Mouse (Mus musculus): Measurements from ENCODE around the gene Rnf144a. TPM values are rescaled to one million over a fixed set of nuclear protein-coding genes. Genes with fewer than 3 reads are reported as not detected.

Rnf144a gene
- polyA plus RNA-seq, 1 experiment from 2014 or later, result 22.4 TPM

DNA sequence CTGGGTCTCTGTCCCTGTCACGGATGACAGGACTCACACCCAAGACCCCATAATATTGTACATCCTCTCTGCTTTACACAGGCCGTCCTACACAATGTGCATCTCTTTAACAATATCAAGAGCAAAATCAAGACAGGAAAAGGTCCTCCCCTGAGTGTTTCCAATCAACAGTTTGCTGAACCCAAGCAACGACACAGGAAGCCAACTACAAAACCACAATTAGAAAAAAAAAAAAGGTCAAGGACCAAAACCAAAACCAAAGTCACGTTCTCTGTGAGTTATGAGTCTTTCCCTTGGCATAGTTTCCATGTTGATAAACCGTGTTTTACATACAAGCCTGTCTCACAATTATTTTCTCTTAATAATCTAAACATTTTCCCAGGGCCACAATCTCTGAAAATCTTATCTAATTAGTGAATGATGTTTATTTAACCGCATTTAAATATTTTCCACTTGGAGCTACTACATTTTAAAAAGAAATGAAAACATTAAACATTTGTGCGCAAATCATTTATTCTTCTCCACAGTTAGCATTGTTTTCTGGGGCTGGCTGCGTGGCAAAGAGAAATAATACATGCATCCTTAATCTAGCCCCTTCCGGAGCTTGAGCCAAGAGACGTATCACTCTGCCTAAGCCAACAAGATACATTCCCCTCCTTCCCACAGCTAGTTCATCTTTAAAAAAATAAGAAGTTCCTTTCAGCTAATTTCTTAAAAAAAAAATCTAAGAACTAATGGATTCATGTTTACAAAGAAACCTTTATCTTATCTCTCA is 13.2 kb downstream of the Rnf144a start:
- no peak overlapping the region for H3K4me3 ChIP-seq (ENCODE audit: low read depth, low read length)
- H3K27ac ChIP-seq (ENCODE audit: low read depth), result 0 out of 2 replicates have a peak overlapping the region, but pooled peaks have one; percentile 3
- no peak overlapping the region for H3K9ac ChIP-seq (ENCODE audit: low read length)
- WGBS, result 58% methylated on average over 10 of the region's 10 CpGs
- no peaks in the 10 kb centered on the region for H3K36me3 ChIP-seq (ENCODE audit: control insufficient read depth, insufficient read depth, low read length)
- H3K4me1 ChIP-seq (replicated peaks; ENCODE audit: control insufficient read depth, insufficient read depth, low read length), result peaks cover 26% of the 10 kb centered on the region
- H3K27me3 ChIP-seq (replicated peaks; ENCODE audit: control insufficient read depth, insufficient read depth, low read length), result no peaks in the 10 kb centered on the region
- DNase-seq (ENCODE audit: low spot score) (peak; percentile 43), ATAC-seq (replicated peaks; ENCODE audit: low FRiP score, low TSS enrichment, low read depth) (no peak)
- H3K4me2 ChIP-seq (ENCODE audit: low read length), result no peak overlapping the region
- H3K9me3 ChIP-seq (ENCODE audit: control insufficient read depth, low read length), result no peaks in the 10 kb centered on the region

DNA sequence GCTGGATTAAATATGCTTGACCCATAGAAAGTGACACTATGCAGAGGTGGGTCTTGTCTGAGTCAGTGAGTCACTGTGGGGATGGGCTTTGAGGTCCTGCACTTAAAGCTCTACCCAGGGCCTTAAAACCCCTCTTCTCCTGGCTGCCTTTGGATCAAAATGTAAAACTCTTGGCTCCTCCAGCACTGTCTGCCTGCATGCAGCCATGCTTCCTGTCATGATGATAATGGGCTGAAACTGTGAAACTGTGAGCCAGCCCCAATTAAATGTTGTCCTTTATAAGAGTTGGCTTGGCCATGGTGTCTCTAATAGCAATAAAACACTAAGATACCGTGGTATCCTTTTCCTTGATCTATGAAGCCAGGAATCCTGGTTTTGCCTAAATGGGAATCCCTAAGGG is 13.8 kb downstream of the Rnf144a start:
- 83% methylated on average over 1 of the region's 1 CpGs for WGBS
- no peak for ATAC-seq (replicated peaks; ENCODE audit: low FRiP score, low TSS enrichment, low read depth)
- H3K9me3 ChIP-seq (ENCODE audit: control insufficient read depth, low read length), result no peaks in the 10 kb centered on the region

DNA sequence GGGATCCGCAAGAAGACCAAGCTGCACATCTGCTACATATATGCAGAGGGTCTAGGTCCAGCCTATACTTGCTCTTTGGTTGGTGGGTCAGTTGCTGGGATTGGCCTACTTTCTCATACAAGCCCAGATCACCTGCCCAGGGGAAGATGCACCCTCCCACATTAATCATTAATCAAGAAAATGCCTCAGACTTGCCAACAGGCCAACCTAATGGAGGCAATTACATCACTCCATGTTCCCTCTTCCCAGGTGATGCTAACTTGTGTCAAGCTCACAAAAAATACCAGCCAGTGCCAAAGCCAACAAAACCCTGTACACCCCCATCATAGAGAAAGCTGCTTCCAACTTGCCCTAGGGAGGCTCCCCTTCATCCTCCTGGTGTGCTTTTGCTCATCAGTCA is 14.3 kb downstream of the Rnf144a start:
- H3K4me1 ChIP-seq (replicated peaks; ENCODE audit: control insufficient read depth, insufficient read depth, low read length), result peaks cover 17% of the 10 kb centered on the region
- H3K27ac ChIP-seq (ENCODE audit: low read depth), result no peak overlapping the region
- H3K27me3 ChIP-seq (replicated peaks; ENCODE audit: control insufficient read depth, insufficient read depth, low read length), result no peaks in the 10 kb centered on the region
- no peaks in the 10 kb centered on the region for H3K9me3 ChIP-seq (ENCODE audit: control insufficient read depth, low read length)
- DNase-seq (ENCODE audit: low spot score) (peak; percentile 31), ATAC-seq (replicated peaks; ENCODE audit: low FRiP score, low TSS enrichment, low read depth) (no peak)
- WGBS, result 100% methylated on average over 1 of the region's 1 CpGs
- no peak overlapping the region for H3K4me2 ChIP-seq (ENCODE audit: low read length)
- H3K36me3 ChIP-seq (ENCODE audit: control insufficient read depth, insufficient read depth, low read length), result no peaks in the 10 kb centered on the region
- no peak overlapping the region for H3K9ac ChIP-seq (ENCODE audit: low read length)
- H3K4me3 ChIP-seq (ENCODE audit: low read depth, low read length), result no peak overlapping the region

More for the DNA sequence above, 13.8 kb downstream of the Rnf144a start:
- Histone ChIP-seq H3K9ac (ENCODE audit: low read length) (no peak overlapping the region), H3K4me2 (ENCODE audit: low read length) (no peak overlapping the region), H3K4me3 (ENCODE audit: low read depth, low read length) (no peak overlapping the region), H3K27me3 (replicated peaks; ENCODE audit: control insufficient read depth, insufficient read depth, low read length) (no peaks in the 10 kb centered on the region), H3K36me3 (ENCODE audit: control insufficient read depth, insufficient read depth, low read length) (no peaks in the 10 kb centered on the region), H3K27ac (ENCODE audit: low read depth) (no peak overlapping the region), H3K4me1 (replicated peaks; ENCODE audit: control insufficient read depth, insufficient read depth, low read length) (peaks cover 22% of the 10 kb centered on the region)
- DNase-seq (ENCODE audit: low spot score), result peak; percentile 48

- 76% methylated on average over 6 of the region's 6 CpGs for WGBS
- Histone ChIP-seq H3K36me3 (ENCODE audit: control insufficient read depth, insufficient read depth, low read length) (no peaks in the 10 kb centered on the region), H3K4me2 (ENCODE audit: low read length) (no peak overlapping the region), H3K27me3 (replicated peaks; ENCODE audit: control insufficient read depth, insufficient read depth, low read length) (no peaks in the 10 kb centered on the region), H3K27ac (ENCODE audit: low read depth) (no peak overlapping the region), H3K4me1 (replicated peaks; ENCODE audit: control insufficient read depth, insufficient read depth, low read length) (peaks cover 5% of the 10 kb centered on the region), H3K9me3 (ENCODE audit: control insufficient read depth, low read length) (no peaks in the 10 kb centered on the region), H3K9ac (ENCODE audit: low read length) (no peak overlapping the region), H3K4me3 (ENCODE audit: low read depth, low read length) (no peak overlapping the region)
- ATAC-seq (replicated peaks; ENCODE audit: low FRiP score, low TSS enrichment, low read depth), result no peak
- no peak for DNase-seq (ENCODE audit: low spot score)
Observed at GRCm38 (mm10) chr12:26399391-26399790, 15.7 kb downstream of the Rnf144a start.

GRCm38 (mm10) chr12:26398597-26398996 is 16.5 kb downstream of the Rnf144a start:
- no peak overlapping the region for H3K27ac ChIP-seq (ENCODE audit: low read depth)

GRCm38 (mm10) chr12:26394485-26395470 is 20.3 kb downstream of the Rnf144a start:
- no peak overlapping the region for H3K9ac ChIP-seq (ENCODE audit: low read length)
- H3K27me3 ChIP-seq (replicated peaks; ENCODE audit: control insufficient read depth, insufficient read depth, low read length), result no peaks in the 10 kb centered on the region
- no peaks in the 10 kb centered on the region for H3K9me3 ChIP-seq (ENCODE audit: control insufficient read depth, low read length)
- ATAC-seq (replicated peaks; ENCODE audit: low FRiP score, low TSS enrichment, low read depth) (no peak), DNase-seq (ENCODE audit: low spot score) (no peak)
- no peak overlapping the region for H3K4me3 ChIP-seq (ENCODE audit: low read depth, low read length)
- no peak overlapping the region for H3K4me2 ChIP-seq (ENCODE audit: low read length)
- no peaks in the 10 kb centered on the region for H3K36me3 ChIP-seq (ENCODE audit: control insufficient read depth, insufficient read depth, low read length)
- no peaks in the 10 kb centered on the region for H3K4me1 ChIP-seq (replicated peaks; ENCODE audit: control insufficient read depth, insufficient read depth, low read length)
- H3K27ac ChIP-seq (ENCODE audit: low read depth), result no peak overlapping the region
- 74% methylated on average over 13 of the region's 13 CpGs for WGBS

More at GRCm38 (mm10) chr12:26398597-26398996, 16.5 kb downstream of the Rnf144a start:
- Histone ChIP-seq H3K4me1 (replicated peaks; ENCODE audit: control insufficient read depth, insufficient read depth, low read length) (peaks cover 5% of the 10 kb centered on the region), H3K4me3 (ENCODE audit: low read depth, low read length) (no peak overlapping the region), H3K4me2 (ENCODE audit: low read length) (no peak overlapping the region), H3K27me3 (replicated peaks; ENCODE audit: control insufficient read depth, insufficient read depth, low read length) (no peaks in the 10 kb centered on the region), H3K9me3 (ENCODE audit: control insufficient read depth, low read length) (no peaks in the 10 kb centered on the region), H3K36me3 (ENCODE audit: control insufficient read depth, insufficient read depth, low read length) (no peaks in the 10 kb centered on the region), H3K9ac (ENCODE audit: low read length) (no peak overlapping the region)
- ATAC-seq (replicated peaks; ENCODE audit: low FRiP score, low TSS enrichment, low read depth) (no peak), DNase-seq (ENCODE audit: low spot score) (no peak)
- 53% methylated on average over 2 of the region's 2 CpGs for WGBS

DNA sequence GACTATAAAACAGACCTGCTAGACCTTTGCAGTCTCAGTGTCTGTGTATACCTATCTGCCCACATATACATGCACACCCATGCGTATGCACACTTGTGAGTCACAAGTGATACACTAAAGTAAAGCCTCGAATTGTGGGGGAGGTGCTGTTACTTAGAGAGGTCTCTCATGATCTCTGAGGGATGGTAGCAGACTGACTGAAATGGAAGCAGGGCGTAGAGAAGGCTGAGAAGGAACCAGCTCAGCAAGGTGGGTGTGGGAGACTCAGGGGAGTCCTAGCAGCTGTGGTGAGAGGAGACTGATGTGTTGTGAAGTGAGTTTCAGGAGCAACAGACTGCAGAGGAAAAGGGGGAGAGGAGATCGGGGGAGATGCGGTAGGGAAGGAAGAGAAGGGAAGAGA is 21.8 kb downstream of the Rnf144a start:
- Histone ChIP-seq H3K4me2 (ENCODE audit: low read length) (no peak overlapping the region), H3K27ac (ENCODE audit: low read depth) (no peak overlapping the region), H3K4me3 (ENCODE audit: low read depth, low read length) (no peak overlapping the region), H3K36me3 (ENCODE audit: control insufficient read depth, insufficient read depth, low read length) (peaks cover 8% of the 10 kb centered on the region; the same call in 1 of the 2 replicates), H3K9ac (ENCODE audit: low read length) (no peak overlapping the region), H3K4me1 (replicated peaks; ENCODE audit: control insufficient read depth, insufficient read depth, low read length) (no peaks in the 10 kb centered on the region), H3K9me3 (ENCODE audit: control insufficient read depth, low read length) (no peaks in the 10 kb centered on the region), H3K27me3 (replicated peaks; ENCODE audit: control insufficient read depth, insufficient read depth, low read length) (no peaks in the 10 kb centered on the region)
- 73% methylated on average over 5 of the region's 5 CpGs for WGBS
- ATAC-seq (replicated peaks; ENCODE audit: low FRiP score, low TSS enrichment, low read depth) (no peak), DNase-seq (ENCODE audit: low spot score) (no peak)

DNA sequence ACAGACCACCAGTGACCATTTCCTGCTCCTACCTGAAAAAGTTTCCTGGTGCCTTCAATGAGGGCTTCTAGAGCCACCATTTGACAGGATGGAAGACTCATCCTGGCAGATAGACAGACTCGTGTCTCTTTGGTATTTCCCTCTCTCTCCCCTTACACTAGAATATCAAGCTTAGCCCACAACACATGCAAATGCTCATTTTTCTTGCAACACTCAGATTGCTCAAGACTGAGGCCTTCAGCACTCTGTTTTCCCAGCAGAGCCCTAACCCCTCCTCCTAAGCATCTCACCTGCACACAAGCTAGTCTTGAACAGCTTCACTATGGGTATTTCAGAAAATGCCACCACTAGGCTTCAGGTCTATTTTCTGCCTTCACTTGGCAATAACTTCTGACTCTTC is 23.9 kb downstream of the Rnf144a start:
- no peaks in the 10 kb centered on the region for H3K27me3 ChIP-seq (replicated peaks; ENCODE audit: control insufficient read depth, insufficient read depth, low read length)
- no peak for DNase-seq (ENCODE audit: low spot score)
- H3K4me3 ChIP-seq (ENCODE audit: low read depth, low read length), result no peak overlapping the region
- no peaks in the 10 kb centered on the region for H3K4me1 ChIP-seq (replicated peaks; ENCODE audit: control insufficient read depth, insufficient read depth, low read length)
- H3K27ac ChIP-seq (ENCODE audit: low read depth), result no peak overlapping the region
- no peak overlapping the region for H3K4me2 ChIP-seq (ENCODE audit: low read length)
- no peak overlapping the region for H3K9ac ChIP-seq (ENCODE audit: low read length)
- H3K9me3 ChIP-seq (ENCODE audit: control insufficient read depth, low read length), result no peaks in the 10 kb centered on the region
- ATAC-seq (replicated peaks; ENCODE audit: low FRiP score, low TSS enrichment, low read depth), result no peak
- 74% methylated on average over 1 of the region's 1 CpGs for WGBS
- peaks cover 23% of the 10 kb centered on the region for H3K36me3 ChIP-seq (ENCODE audit: control insufficient read depth, insufficient read depth, low read length)
